24 mouse cellular contexts compared by ENCODE assay signal in the genomic region with DNA sequence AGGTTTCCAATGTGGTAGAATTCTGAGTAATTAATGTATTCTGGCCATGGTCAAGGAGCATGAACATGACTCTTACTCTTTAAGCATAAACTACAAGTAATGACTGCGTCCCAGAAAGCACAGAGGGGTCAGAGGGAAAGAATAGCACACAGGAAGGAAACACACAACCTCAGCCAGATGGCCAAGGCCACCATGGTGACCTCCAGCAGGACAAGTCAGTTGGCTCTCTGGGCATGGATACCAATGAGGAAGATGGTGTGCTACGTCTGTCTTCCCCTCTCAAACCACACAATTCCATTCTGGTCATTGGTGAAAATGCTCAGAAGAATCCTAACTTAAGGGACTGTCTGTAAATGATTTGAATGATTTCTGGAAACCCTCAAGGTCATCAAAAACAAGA.
DNase-seq lines count a peak whose midpoint lies in the region; ATAC-seq and TF ChIP-seq lines count a peak whose summit lies in the region.
"Had no signal": no experiment of that assay in that cellular context is flagged by ENCODE, and none has a peak within 500 bp of the region (broad histone marks: within the 10 kb centered on the region; RNA-seq: fewer than 3 reads in every experiment).

No protein-coding gene starts in this region.

- H3K27me3 ChIP-seq in kidney, embryonic 14.5 days (ENCODE audit: control insufficient read depth, insufficient read depth, low read length), result no peaks in the 10 kb centered on the region; the same call in 1 of the 2 replicates
- H3K27me3 ChIP-seq in kidney, embryonic 15.5 days, result 0 out of 2 replicates have a peak, but pooled peaks cover 3% of the 10 kb centered on the region
- H3K27me3 ChIP-seq in megakaryocyte, embryonic 14.5 days (replicated peaks), result peaks cover 13% of the 10 kb centered on the region
- H3K27me3 ChIP-seq in liver, embryonic 12.5 days (replicated peaks), result no peaks in the 10 kb centered on the region
- H3K27me3 ChIP-seq: embryonic facial prominence, embryonic 12.5 days; embryonic facial prominence, embryonic 15.5 days; forebrain, embryonic 15.5 days; hindbrain, embryonic 12.5 days; hindbrain, embryonic 15.5 days; Patski had no signal

- H3K4me3 ChIP-seq in gastrocnemius, adult 2 months, result no peak overlapping the region
- no peak overlapping the region for H3K4me3 ChIP-seq in kidney, embryonic 14.5 days (ENCODE audit: low read length)
- no peak overlapping the region for H3K4me3 ChIP-seq in kidney, embryonic 15.5 days (replicated peaks)
- peak overlapping the region; percentile 66 for H3K4me3 ChIP-seq in megakaryocyte, embryonic 14.5 days (replicated peaks)
- no peak overlapping the region for H3K4me3 ChIP-seq in liver, embryonic 12.5 days
- H3K4me3 ChIP-seq: embryonic facial prominence, embryonic 12.5 days; embryonic facial prominence, embryonic 15.5 days; forebrain, embryonic 15.5 days; heart, adult 2 months; hindbrain, embryonic 12.5 days; hindbrain, embryonic 15.5 days had no signal

- no peak for TF ChIP-seq CTCF in gastrocnemius, adult 2 months (IDR thresholded peaks at IDR 0.05)

- H3K9me3 ChIP-seq in kidney, embryonic 14.5 days (ENCODE audit: control insufficient read depth, low read length), result no peaks in the 10 kb centered on the region
- H3K9me3 ChIP-seq in kidney, embryonic 15.5 days (replicated peaks), result no peaks in the 10 kb centered on the region
- peaks cover 5% of the 10 kb centered on the region for H3K9me3 ChIP-seq in megakaryocyte, embryonic 14.5 days
- H3K9me3 ChIP-seq in liver, embryonic 12.5 days (replicated peaks), result no peaks in the 10 kb centered on the region
- H3K9me3 ChIP-seq: embryonic facial prominence, embryonic 12.5 days; embryonic facial prominence, embryonic 15.5 days; forebrain, embryonic 15.5 days; hindbrain, embryonic 12.5 days; hindbrain, embryonic 15.5 days had no signal

- H3K4me2 ChIP-seq in kidney, embryonic 14.5 days (replicated peaks; ENCODE audit: low read depth, low read length), result no peak overlapping the region
- H3K4me2 ChIP-seq in kidney, embryonic 15.5 days, result no peak overlapping the region
- H3K4me2 ChIP-seq in liver, embryonic 12.5 days, result no peak overlapping the region
- H3K4me2 ChIP-seq: embryonic facial prominence, embryonic 12.5 days; embryonic facial prominence, embryonic 15.5 days; forebrain, embryonic 15.5 days; heart, embryonic 11.5 days; hindbrain, embryonic 12.5 days; hindbrain, embryonic 15.5 days had no signal

- H3K27ac ChIP-seq in gastrocnemius, adult 2 months, result 0 out of 2 replicates have a peak overlapping the region, but pooled peaks have one; percentile 12
- H3K27ac ChIP-seq in kidney, embryonic 14.5 days (ENCODE audit: low read depth, low read length), result no peak overlapping the region
- no peak overlapping the region for H3K27ac ChIP-seq in kidney, embryonic 15.5 days
- no peak overlapping the region for H3K27ac ChIP-seq in liver, embryonic 12.5 days
- H3K27ac ChIP-seq: embryonic facial prominence, embryonic 12.5 days; embryonic facial prominence, embryonic 15.5 days; forebrain, embryonic 15.5 days; heart, adult 2 months; hindbrain, embryonic 12.5 days; hindbrain, embryonic 15.5 days had no signal

- H3K4me1 ChIP-seq in kidney, embryonic 14.5 days (ENCODE audit: control insufficient read depth, insufficient read depth, low read length), result no peaks in the 10 kb centered on the region
- H3K4me1 ChIP-seq in kidney, embryonic 15.5 days, result peaks cover 26% of the 10 kb centered on the region
- H3K4me1 ChIP-seq in megakaryocyte, embryonic 14.5 days, result peaks cover 48% of the 10 kb centered on the region
- H3K4me1 ChIP-seq in liver, embryonic 12.5 days, result no peaks in the 10 kb centered on the region
- H3K4me1 ChIP-seq: embryonic facial prominence, embryonic 12.5 days; embryonic facial prominence, embryonic 15.5 days had no signal

- no peak overlapping the region for H3K9ac ChIP-seq in kidney, embryonic 14.5 days (ENCODE audit: low read depth, low read length)
- no peak overlapping the region for H3K9ac ChIP-seq in kidney, embryonic 15.5 days
- no peak overlapping the region for H3K9ac ChIP-seq in liver, embryonic 12.5 days
- H3K9ac ChIP-seq: embryonic facial prominence, embryonic 12.5 days; embryonic facial prominence, embryonic 15.5 days; forebrain, embryonic 15.5 days; hindbrain, embryonic 12.5 days; hindbrain, embryonic 15.5 days had no signal

- H3K36me3 ChIP-seq in kidney, embryonic 14.5 days (ENCODE audit: control insufficient read depth, insufficient read depth, low read length), result no peaks in the 10 kb centered on the region
- no peaks in the 10 kb centered on the region for H3K36me3 ChIP-seq in kidney, embryonic 15.5 days
- no peaks in the 10 kb centered on the region for H3K36me3 ChIP-seq in megakaryocyte, embryonic 14.5 days (replicated peaks; ENCODE audit: low read length)
- no peaks in the 10 kb centered on the region for H3K36me3 ChIP-seq in liver, embryonic 12.5 days
- H3K36me3 ChIP-seq: embryonic facial prominence, embryonic 12.5 days; embryonic facial prominence, embryonic 15.5 days; forebrain, embryonic 15.5 days; G1E; hindbrain, embryonic 12.5 days; hindbrain, embryonic 15.5 days had no signal

- ATAC-seq in kidney, embryonic 14.5 days (ENCODE audit: low FRiP score, low TSS enrichment), result peak; percentile 47; the same call in 1 of the 2 replicates
- no peak for ATAC-seq in kidney, embryonic 15.5 days (replicated peaks; ENCODE audit: low FRiP score)
- ATAC-seq in megakaryocyte, adult 5-6 weeks (ENCODE audit: poor library complexity, severe bottlenecking), result no peak
- no peak for ATAC-seq in liver, embryonic 12.5 days
- ATAC-seq: forebrain, embryonic 15.5 days; Patski had no signal

- no peak for DNase-seq in gastrocnemius, adult 2 months
- no peak for DNase-seq in gastrocnemius, postnatal 14 days
- DNase-seq in spleen, adult 12 weeks (ENCODE audit: low spot score), result no peak
- DNase-seq: adrenal gland, postnatal 10 days; adrenal gland, postnatal 36 days; B cell, adult 2 months; cerebellum, adult 18-20 months; cerebellum, adult 9-10 months; cerebellum, postnatal 14 days; gastrocnemius, postnatal 10 days; heart, adult 2 months had no signal

- intact Hi-C loops in gastrocnemius, adult 2 months (cut with DNase I), result no loop called here
- intact Hi-C loops in gastrocnemius, postnatal 14 days (cut with DNase I; ENCODE audit: low total_unique reads), result no loop called here

- 37% methylated on average over 2 of the region's 2 CpGs for WGBS in kidney, embryonic 14.5 days
- WGBS in kidney, embryonic 15.5 days, result 30% methylated on average over 2 of the region's 2 CpGs
- WGBS in liver, embryonic 12.5 days (ENCODE audit: insufficient replicate concordance), result 29% methylated on average over 2 of the region's 2 CpGs
